Mouse (Mus musculus) bone marrow macrophage, adult 2 months (primary cell): ENCODE measurements at regions not wholly inside any gene's neighbourhood (a gene's known extent, or its start where the extent isn't known, plus 50 kb on each side); places are given as distances from the start of the nearest gene placed in this dataset.

Source experiments
- CTCF ChIP-seq: IDR thresholded peaks from 2 replicates; pipeline ENCODE4 v1.5.1; 2012; ENCODE audit warnings: low read depth, mild to moderate bottlenecking, low read length, moderate library complexity
- POLR2A ChIP-seq: IDR thresholded peaks from 2 replicates; pipeline ENCODE4 v1.6.1; 2012; ENCODE audit warnings: mild to moderate bottlenecking, low read depth, low read length, borderline replicate concordance

DNA sequence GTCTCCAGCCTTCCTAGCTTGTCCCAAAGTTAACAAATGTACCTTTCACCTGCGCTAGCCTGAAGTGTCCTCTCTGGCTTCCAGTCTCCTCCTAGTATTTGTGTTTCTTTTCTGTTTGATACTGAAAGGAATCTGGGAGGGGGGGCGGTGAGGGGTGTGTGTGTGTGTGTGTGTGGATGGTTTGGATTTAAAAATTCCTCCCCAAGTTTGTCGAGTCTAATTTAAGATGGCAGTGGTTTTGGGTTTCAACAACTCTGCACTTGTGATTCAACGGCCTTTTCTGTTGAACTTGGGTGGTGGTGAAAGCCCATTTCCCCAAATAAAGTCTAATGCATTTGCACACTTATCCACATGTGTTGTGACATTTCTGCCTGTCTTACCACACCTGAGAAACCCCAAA is 64.4 kb upstream of the Habp2 start:
- TF ChIP-seq POLR2A (no peak), CTCF (no peak)
